Mouse (Mus musculus): Measurements from ENCODE around the gene Tm4sf20.

Gene Tm4sf20

DNA sequence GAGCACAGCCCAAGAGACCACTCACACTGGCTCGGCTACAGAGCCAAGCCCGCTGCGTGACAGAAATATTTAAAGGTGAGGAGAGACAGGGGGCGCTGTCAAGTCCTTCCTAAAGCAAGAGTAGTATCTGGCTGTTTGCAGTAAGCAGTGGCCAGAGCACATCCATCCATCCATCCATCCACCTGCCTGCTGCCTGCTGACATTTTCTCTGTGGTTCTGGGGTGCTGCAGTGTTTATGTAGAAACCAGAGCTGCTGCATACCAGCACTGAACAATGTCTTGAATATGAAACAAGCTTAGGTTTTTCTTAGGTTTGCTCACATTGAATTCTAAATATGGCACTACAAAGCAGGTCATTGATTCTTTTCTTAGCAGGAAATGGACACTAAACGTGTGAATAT, 4.9 kb upstream of the Tm4sf20 start:
- no peak for DNase-seq

DNA sequence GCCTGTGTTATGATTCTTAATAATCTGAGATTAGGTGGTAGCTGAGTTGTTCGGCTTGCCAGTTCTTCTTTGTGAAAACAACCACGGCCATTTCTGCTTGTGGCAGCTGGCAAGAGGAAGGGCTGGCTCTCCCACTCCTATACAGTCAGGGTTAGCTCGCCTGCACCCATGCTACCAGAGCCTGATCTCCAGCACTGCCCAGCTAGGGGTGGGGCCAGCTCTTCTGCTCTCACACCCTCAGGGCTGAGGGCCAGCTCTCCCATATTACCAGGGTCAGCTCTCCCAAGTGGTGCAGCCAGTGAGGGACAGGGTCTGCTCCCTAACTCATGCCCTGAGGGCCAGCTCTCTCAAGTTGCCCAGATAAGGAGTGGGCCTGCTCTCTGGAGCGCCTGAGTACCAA, 4.2 kb upstream of the Tm4sf20 start:
- no peak for DNase-seq

- no peak for DNase-seq
Observed at GRCm38 (mm10) chr1:82771022-82771586, 2.8 kb upstream of the Tm4sf20 start, which contains the start of gene Gm47791. Gm47791 (minus strand) TSS chr1:82771243.

DNA sequence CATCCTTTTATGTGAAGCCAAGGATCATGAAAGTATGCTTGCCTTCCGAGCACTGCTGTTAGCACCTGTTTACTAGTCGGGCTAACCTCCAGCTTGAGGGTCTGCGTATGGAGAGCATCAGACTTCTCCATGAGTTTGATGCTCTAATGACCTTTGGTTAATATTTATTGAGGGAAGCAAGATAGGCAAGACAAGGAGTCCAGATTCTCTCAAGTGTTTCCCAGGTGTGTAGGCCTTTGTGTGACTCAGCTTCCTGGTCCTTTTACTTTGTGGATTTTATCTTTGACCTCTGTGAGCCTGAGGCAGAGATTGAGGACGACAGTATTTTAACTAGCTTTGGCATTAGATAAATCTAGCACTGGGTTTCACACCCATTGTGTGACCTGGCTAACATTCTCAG, 1.6 kb downstream of the Tm4sf20 start:
- no peak for DNase-seq

- DNase-seq = no peak
Observed at GRCm38 (mm10) chr1:82766227-82766626, 2.0 kb downstream of the Tm4sf20 start.

DNA sequence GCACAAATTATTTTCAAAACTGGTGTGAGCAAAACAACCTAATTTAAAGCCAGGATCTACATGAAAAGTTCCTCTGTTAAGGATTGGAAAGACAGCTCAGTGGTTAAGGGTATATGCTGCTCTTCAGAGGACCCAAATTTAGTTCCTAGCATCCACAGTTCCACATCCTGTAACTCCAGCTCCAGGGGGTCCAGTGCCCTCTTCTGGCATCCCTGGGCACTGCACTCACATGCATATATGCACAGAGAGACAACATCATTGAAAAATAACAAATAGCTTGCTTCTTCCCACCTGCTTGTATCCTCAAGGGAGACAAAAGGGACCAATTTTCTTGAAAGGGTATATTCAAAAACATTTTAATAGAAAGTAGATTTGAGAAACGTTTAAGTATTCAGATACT, 6.0 kb downstream of the Tm4sf20 start:
- DNase-seq = no peak

DNA sequence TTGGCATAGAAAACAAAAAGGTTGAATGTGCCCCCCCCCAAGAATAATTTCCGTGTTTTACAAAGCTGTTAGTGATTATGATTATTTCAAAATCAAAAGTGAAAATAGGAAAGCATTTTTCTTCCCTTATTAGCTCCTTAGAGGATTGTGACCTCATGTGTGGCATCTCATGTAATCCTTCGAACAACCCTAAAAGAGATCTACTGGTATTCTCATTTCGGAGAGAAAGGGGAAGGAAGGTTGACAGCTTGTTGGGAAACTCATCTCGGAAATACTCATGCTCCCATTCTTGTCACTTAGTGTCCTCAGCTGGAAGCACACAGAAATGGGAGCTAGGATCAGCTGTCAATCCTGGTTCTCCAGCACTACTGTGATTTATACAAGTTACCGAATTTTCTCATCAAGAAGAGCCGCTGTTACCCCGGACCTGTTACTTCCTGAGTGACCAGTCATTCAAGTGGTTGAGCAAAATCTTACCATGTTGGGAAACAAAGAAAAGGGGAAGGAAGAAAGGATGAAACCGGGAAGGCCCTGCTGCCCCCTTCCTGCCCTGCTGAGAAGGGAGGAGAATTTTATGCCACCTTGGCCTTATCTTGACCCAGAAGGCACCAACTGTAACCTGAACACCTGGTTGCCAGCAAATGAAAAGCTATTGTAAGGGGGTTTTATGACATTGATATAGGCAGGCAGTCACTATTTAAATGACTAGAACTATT, 6.6 kb downstream of the Tm4sf20 start:
- DNase-seq = no peak

GRCm38 (mm10) chr1:82759520-82759919, 8.7 kb downstream of the Tm4sf20 start:
- no peak for DNase-seq

DNA sequence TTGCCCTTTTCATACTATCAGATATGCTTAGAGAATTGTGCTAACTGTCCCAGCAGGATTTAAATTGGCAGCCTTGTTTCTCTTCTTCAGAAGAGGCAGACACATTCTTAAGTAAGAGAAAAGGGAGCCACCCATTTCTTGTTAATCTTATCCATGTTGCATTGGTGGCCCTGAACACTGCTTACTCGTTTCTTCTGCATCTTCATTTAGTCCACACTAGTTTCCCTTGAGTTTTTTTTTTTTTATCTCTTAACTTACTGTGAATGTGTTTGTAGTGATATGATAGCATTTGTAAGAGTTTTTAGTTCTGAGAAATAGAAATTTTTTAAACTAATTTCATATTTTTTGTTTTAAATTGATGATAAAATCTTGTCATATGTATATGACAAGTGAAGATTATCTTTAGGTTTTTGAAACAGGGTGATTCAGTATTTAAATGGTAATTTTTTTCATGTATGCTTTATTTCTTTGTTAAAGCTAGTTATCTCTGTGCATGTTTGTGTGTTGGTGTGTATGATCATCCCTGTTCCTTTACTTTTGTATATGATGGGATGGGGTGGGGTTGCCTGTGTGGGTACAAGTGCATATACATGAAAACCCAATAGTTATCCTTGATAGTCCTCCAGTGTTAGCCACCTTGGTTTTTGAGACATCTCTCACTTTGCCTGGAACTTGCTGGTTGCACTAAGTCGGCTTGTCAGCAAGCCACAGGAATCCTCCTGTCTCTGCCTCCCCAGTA, 20.4 kb downstream of the Tm4sf20 start:
- DNase-seq = no peak

- no peak for DNase-seq
Observed at GRCm38 (mm10) chr1:82746408-82746807, 21.9 kb downstream of the Tm4sf20 start.

DNA sequence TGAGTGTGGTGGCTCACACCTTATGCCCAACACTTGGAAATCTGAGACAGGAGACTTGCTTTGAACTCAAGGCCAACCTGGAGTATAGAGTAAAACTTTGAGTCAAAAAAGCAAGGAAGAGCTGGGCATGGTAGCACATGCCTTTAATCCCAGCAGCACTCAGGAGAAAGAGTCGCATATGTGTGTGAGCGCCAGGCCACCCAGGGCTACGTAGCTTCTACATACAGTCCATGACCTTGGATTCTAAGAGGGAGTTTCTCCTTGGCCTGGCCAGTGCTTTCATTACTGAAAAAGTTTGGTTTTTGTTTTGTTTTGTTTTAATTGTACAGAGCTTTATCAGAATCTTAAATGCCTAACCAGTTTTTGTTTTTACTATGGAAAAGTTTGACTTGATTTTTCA, 24.3 kb downstream of the Tm4sf20 start:
- DNase-seq = no peak

DNA sequence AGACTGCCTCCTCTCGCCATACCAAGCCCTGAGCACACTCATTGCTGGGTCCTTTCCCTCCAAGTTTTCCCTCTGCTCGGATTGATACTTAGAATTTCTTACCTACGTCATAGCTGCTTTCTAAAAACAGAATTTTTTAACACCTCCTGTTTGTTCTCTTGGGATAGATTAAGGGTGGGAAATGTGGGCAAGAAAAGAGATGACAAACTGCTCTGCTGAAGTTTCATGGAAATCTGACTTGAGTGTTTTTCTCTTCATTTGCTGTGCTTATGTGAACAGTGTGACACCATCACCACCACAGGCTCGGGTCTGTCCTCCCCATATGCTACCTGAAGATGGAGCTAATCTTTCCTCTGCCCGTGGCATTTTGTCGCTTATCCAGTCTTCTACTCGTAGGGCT, 26.7 kb downstream of the Tm4sf20 start:
- no peak for DNase-seq

DNA sequence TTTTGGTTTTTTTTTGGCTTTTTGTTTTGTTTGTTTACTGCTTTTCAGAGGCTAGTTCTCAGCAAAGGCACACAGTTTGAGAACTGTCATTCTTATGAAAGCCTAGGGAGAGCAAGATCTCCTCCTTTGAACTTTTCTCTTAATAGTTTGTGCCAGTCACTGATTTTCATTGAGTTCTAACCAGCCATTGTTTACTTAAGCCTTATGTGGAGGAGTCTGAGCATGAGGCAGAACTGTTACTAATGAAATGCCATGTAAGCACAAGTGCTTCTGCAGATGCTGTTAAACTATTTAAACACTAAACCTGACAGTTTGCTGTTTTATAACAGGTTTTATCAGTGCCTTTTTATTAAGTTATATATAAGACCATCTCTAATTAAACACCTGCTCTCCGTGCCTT, 30.2 kb downstream of the Tm4sf20 start:
- DNase-seq = no peak

DNA sequence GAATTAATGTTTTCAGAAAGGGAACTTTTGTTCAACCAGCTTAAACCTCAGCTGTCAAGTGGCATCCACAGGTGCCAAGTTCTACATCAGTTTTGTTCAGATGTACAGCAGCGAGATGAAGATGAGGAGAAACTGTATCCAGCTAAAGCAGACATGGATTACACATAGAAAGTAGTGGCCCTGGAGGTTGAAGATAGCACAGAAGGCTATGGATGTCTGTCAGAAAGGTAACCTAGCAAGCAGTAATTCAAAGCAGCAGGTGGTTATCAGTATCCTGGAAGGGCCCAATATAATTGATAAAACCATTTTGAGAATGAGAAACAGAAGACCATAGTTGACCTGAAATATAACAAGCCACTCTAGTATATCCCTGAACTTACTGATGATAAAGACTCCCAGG, 34.9 kb downstream of the Tm4sf20 start:
- no peak for DNase-seq

GRCm38 (mm10) chr1:82726482-82726881, 41.8 kb downstream of the Tm4sf20 start:
- DNase-seq = no peak

GRCm38 (mm10) chr1:82725875-82726185, 42.4 kb downstream of the Tm4sf20 start:
- no peak for DNase-seq

GRCm38 (mm10) chr1:82725026-82725874, 43.0 kb downstream of the Tm4sf20 start:
- DNase-seq = no peak

GRCm38 (mm10) chr1:82724339-82725025, 43.8 kb downstream of the Tm4sf20 start, which contains the start of gene Mff:
Mff (plus strand) TSS chr1:82724890.
- DNase-seq = peak; percentile 91

- no peak for DNase-seq
Observed at GRCm38 (mm10) chr1:82717816-82718512, 50.3 kb downstream of the Tm4sf20 start.

All from thymus, postnatal 36 days (tissue).